Mouse (Mus musculus): ENCODE data around the gene Gm17027.
"Not testable (repeated sequence)": the region's sequence is repeated elsewhere in the genome, so short reads cannot be mapped to it uniquely, and the experiment has no call there.

Gene Gm17027

GRCm38 (mm10) chr14:42162522-42162921, at the start of gene Gm17027:
Gene Gm17027, minus strand, starts transcription at chr14:42162622.
- not testable (repeated sequence) for DNase-seq (ENCODE audit: low spot score in 2 of 2)

- DNase-seq (ENCODE audit: low spot score in 2 of 2), result not testable (repeated sequence)
These were observed 28.3 kb upstream of the Gm17027 start, which contains the start of gene Gm3573 for GRCm38 (mm10) chr14:42190691-42191090. Gene Gm3573, minus strand, starts transcription at chr14:42190791.

GRCm38 (mm10) chr14:42183936-42184335, 21.5 kb upstream of the Gm17027 start:
- peak in 1 of 2 experiments; percentile 2 for DNase-seq (ENCODE audit: low spot score in 2 of 2)

GRCm38 (mm10) chr14:42134571-42134970, 27.9 kb downstream of the Gm17027 start:
- DNase-seq (ENCODE audit: low spot score in 2 of 2), result not testable (repeated sequence)

- not testable (repeated sequence) for DNase-seq (ENCODE audit: low spot score in 2 of 2)
These were observed 28.6 kb downstream of the Gm17027 start for GRCm38 (mm10) chr14:42133806-42134205.

- DNase-seq (ENCODE audit: low spot score in 2 of 2), result not testable (repeated sequence)
These were observed 45.2 kb downstream of the Gm17027 start, which contains the start of gene Gm7951 for GRCm38 (mm10) chr14:42117269-42117668. Gene Gm7951, minus strand, starts transcription at chr14:42117369.
